Mouse (Mus musculus) bone marrow macrophage, adult 2 months (primary cell): ENCODE measurements around the gene Gtf3c1.

Experiments
- CTCF ChIP-seq: IDR thresholded peaks from 2 replicates; pipeline ENCODE4 v1.5.1; 2012; ENCODE audit warnings: low read depth, mild to moderate bottlenecking, low read length, moderate library complexity
- POLR2A ChIP-seq: IDR thresholded peaks from 2 replicates; pipeline ENCODE4 v1.6.1; 2012; ENCODE audit warnings: mild to moderate bottlenecking, low read depth, low read length, borderline replicate concordance

DNA sequence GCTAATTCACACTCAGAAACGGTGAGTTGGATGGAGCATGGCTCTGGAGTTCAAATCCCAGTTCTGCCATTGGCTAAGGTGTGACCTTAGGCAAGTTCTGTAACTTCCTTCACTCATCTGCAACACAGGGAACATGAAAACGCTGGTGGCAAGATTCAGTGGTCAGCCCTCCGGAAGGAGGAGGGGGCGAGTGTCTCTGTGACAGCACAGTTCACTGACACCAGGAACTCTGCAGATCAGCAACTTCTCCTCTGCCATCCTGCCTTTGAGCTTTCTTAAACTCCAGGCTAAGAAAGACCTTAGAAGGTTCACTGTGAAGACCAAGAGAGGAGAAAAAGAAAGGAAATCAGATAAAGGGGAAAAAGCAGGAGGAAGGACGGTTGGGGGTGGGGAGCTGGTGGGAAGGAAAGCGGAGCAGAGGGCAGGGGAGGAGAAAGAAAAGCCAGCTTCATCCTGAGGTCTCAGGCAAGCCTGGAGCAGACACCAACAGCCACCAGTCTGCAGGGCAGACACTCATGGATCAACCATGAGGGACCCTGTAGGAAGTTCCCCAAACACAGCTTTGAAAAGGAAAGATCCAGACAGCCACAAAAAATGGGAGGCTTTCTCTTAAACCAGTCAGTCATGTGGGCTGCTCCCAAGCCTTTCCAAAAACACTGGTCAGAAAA, 106.8 kb downstream of the Gtf3c1 start:
- TF ChIP-seq CTCF (no peak), POLR2A (no peak)
